Mouse (Mus musculus) megakaryocyte progenitor cell, adult 5-6 weeks (primary cell): Measurements from ENCODE around the gene Prr30. TPM values are rescaled to one million over a fixed set of nuclear protein-coding genes. Genes with fewer than 3 reads are reported as not detected.
"Not testable (repeated sequence)": the region's sequence is repeated elsewhere in the genome, so short reads cannot be mapped to it uniquely, and the experiment has no call there.

Source experiments
- ATAC-seq: replicated peaks from 2 replicates; pipeline ENCODE4 v1.8.0; 2016; ENCODE audit warnings: mild to moderate bottlenecking, moderate TSS enrichment, inconsistent platforms; ENCODE audit not compliant: poor library complexity
- total RNA-seq, 2 experiments: library from RNA; stranded (forward) in 1 of 2; stranded (reverse) in 1 of 2; fragments of 157-497, 149-512 nt in 1 of 2; fragments of 200-1000 nt in 1 of 2; gene quantifications; 2 replicates each; pipeline versions ENCODE4 v1.2.3 to v1.2.4; 2015 to 2017

Gene Prr30
- total RNA-seq (2015) = not detected in 2 replicates
- total RNA-seq (2017) = not detected in 2 replicates

DNA sequence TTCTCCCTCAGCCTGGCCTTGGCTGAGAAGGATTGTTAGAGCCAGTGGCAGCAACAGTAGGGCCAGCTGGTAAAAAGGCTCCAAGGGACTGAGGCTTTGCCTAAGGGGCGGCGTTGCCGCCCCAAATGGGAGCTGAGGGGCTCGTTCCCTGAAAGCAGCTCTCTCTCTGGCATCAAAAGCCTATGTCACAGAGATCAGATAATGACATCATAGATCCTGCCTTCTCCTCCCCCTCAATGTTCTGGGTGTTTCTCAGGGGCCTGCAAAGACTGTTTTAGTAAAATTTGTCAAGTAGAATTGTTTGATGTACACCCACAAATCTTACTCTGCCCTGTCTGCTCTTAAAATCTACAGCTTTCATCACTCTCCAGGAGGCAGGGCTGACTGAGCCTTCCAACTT is at the start of gene Prr30:
Prr30 (minus strand) TSS at position 101 of the 400 bp plus-strand sequence.
- ATAC-seq = 0 out of 2 replicates have a peak, but pooled peaks have one; percentile 46

DNA sequence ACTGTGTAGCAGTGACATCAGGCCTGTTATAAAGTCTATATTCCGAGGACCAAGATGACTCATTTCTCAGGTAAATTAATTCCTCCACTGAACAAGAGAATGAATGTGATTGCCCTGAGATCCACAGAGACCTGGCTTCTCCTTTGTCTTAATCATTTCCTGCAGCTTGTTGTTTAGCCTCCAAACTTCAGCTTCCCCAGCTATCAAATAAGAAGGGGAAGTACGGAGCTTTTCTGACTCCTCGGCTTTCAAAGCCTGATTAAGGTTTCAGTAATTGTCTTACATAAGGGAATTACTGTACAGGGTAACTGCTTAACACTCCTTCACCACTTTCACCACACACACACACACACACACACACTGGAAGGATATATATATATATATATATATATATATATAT is 46.7 kb upstream of the Prr30 start:
- peak; percentile 74 for ATAC-seq

DNA sequence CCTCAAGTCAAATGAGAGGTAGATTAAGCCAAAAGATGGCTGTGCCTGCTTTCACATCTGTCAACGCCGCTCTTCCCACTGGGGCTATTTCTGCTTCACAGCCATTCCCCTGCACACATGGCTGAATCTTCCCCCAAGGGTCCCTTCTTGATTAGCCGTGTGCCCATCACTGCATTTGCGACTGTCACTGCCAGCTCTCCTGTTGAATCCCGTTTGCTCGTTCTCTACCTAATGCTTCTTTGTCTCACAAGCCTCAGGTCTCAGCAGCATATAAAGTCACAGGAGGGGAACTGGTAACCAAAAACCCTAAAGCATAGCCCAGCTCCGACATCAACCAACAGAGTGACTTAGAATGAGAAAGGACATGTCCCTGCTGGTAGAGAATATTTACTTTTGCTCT is 45.6 kb upstream of the Prr30 start:
- ATAC-seq = no peak

DNA sequence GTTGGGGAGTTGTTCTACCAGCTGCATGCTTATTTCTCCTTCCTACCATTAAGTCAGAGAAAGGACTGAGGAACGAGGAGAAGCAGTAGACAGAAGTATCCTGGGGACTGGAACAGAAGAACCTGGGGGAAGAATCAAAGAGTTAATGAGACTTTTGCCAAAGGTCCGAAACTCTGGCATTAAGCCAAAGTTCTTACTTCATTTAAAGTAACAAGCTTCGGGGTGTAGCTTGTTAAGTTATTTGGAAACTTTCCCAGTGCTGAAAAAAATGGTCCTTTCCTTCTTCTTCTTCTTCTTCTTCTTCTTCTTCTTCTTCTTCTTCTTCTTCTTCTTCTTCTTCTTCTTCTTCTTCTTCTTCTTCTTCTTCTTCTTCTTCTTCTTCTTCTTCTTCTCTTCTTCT is 44.3 kb upstream of the Prr30 start:
- ATAC-seq = not testable (repeated sequence)

DNA sequence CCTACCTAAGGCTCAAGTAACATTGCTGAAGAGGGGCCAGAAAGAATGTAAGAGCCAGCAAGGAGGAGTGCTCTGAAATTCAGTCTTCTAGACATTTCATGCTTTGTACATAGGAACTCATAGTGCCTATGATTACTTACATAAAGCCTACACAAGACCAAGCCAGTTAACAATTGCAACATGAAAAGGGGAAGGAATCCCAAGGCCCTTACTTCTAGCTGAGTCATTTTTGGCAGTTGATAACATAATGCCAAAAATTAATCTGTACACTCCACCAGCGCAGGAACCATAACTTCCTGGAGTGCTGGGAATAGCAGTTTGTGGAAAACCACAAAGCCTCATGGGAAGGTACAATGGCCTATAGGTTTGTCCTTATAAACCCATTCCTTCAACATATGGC is 37.8 kb upstream of the Prr30 start:
- peak; percentile 96 for ATAC-seq

DNA sequence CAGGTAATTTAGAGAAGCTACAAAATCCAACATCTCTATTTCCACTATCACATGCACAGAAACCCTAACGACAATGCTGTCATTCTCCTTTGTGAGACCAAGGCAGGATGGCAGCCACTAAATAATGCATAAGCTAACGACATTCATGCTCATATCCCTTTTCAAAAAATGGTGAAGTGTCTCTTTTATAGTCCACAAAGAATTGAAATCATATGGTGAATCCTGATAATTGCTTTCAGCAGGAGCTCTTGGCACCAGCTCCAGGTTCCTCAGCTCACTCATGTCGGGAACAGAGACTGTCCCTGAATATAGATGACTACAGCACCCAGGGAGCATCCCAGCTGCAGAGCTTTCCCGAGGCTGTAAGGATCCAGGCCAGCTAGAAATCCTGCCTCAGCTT is 28.9 kb upstream of the Prr30 start:
- ATAC-seq = no peak

DNA sequence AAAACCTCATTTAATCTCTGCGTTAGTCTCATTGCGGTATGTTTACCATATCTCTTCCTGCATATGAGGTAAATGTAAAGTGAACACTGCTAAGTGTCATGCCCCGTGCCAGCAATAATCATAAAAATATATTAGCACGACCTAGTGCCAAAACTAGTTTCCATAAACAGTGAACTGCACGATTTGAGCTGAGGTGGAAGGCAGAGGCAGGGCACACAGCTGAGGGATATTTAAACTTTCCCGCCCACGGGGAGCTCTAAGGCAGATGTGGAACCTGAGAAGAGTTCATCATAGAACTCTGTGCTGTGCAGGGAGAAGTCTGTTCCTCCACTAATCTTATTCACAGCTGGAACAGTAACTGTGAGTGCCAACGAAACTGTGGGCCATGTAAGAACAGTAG is 22.2 kb upstream of the Prr30 start:
- ATAC-seq = no peak

DNA sequence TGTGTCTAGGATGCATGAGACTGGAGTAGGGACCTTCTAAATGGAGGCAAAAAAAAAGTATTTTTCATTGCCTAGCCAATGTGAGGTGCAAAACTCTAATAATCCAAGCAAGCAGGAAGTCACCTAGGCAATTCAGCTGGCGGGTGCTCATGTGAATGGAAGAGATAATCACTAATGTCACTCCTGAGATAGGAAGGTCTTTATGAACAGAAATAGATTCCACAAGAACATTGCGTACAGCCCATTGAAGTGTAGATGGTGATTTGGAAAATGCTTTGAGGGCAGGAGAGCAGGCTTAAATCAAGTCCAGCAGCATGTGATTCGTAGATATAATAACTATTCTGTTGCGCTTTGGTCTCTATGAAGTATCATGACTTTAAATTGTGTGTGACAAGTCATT is 27.9 kb downstream of the Prr30 start:
- ATAC-seq = no peak
